9 mouse cellular contexts compared by ENCODE assay signal in genomic region chr15:99614753-99615152, GRCm38 (mm10). TPM values are rescaled to one million over a fixed set of nuclear protein-coding genes. Genes with fewer than 3 reads are reported as not detected.
DNase-seq lines count a peak whose midpoint lies in the region; ATAC-seq and TF ChIP-seq lines count a peak whose summit lies in the region.
"Had no signal": no experiment of that assay in that cellular context is flagged by ENCODE, and none has a peak within 500 bp of the region (broad histone marks: within the 10 kb centered on the region; RNA-seq: fewer than 3 reads in every experiment).

No protein-coding gene starts in this region.

- peaks cover 25% of the 10 kb centered on the region for H3K27me3 ChIP-seq in forebrain, embryonic 12.5 days
- no peaks in the 10 kb centered on the region; the same call in 1 of the 2 replicates for H3K27me3 ChIP-seq in forebrain, embryonic 11.5 days (ENCODE audit: control insufficient read depth, insufficient read depth, low read length)
- no peaks in the 10 kb centered on the region for H3K27me3 ChIP-seq in forebrain, postnatal 0 days (ENCODE audit: insufficient read depth, low read length)
- H3K27me3 ChIP-seq in limb, embryonic 10.5 days (ENCODE audit: low read depth, poor library complexity, severe bottlenecking), result peaks cover 24% of the 10 kb centered on the region
- H3K27me3 ChIP-seq in stomach, embryonic 16.5 days (ENCODE audit: control insufficient read depth, insufficient read depth, low read length), result no peaks in the 10 kb centered on the region

- WGBS in forebrain, embryonic 12.5 days, result 3% methylated on average over 12 of the region's 12 CpGs
- 6% methylated on average over 12 of the region's 12 CpGs for WGBS in forebrain, embryonic 11.5 days
- 5% methylated on average over 12 of the region's 12 CpGs for whole genome bisulfite sequencing in forebrain, postnatal 0 days
- WGBS in limb, embryonic 10.5 days, result 17% methylated on average over 12 of the region's 12 CpGs
- WGBS in stomach, embryonic 16.5 days, result 13% methylated on average over 12 of the region's 12 CpGs

- no peak overlapping the region for H3K4me3 ChIP-seq in forebrain, embryonic 12.5 days (replicated peaks)
- H3K4me3 ChIP-seq in forebrain, embryonic 11.5 days (ENCODE audit: low read depth, low read length), result no peak overlapping the region
- 0 out of 2 replicates have a peak overlapping the region, but pooled peaks have one; percentile 2 for H3K4me3 ChIP-seq in forebrain, postnatal 0 days (ENCODE audit: low read depth, low read length)
- H3K4me3 ChIP-seq in limb, embryonic 10.5 days, result no peak overlapping the region
- H3K4me3 ChIP-seq in stomach, embryonic 16.5 days (replicated peaks; ENCODE audit: low read length), result no peak overlapping the region
- H3K4me3 ChIP-seq: erythroblast, embryonic 14.5 days had no signal

- DNase-seq in forebrain, embryonic 11.5 days (ENCODE audit: low spot score), result no peak
- peak; percentile 33 for DNase-seq in 416B (ENCODE audit: low read depth)
- peak; percentile 55 for DNase-seq in forebrain, postnatal 0 days
- no peak for DNase-seq in limb, embryonic 10.5 days (ENCODE audit: low spot score)
- no peak for DNase-seq in frontal cortex, postnatal 25 days (ENCODE audit: low spot score in 2 of 2)
- no peak for DNase-seq in spleen, postnatal 36 days (ENCODE audit: low spot score in 2 of 2)

- peak overlapping the region; percentile 17; the same call in 1 of the 2 replicates for H3K4me2 ChIP-seq in forebrain, embryonic 12.5 days
- no peak overlapping the region for H3K4me2 ChIP-seq in forebrain, embryonic 11.5 days (ENCODE audit: low read depth, low read length, severe bottlenecking)
- peak overlapping the region; percentile 15 for H3K4me2 ChIP-seq in forebrain, postnatal 0 days (ENCODE audit: low read depth)
- H3K4me2 ChIP-seq in stomach, embryonic 16.5 days (ENCODE audit: low read depth, low read length), result peak overlapping the region; percentile 30

- TF ChIP-seq CTCF in forebrain, postnatal 0 days (IDR thresholded peaks at IDR 0.05; ENCODE audit: low read depth), result no peak

- H3K27ac ChIP-seq in forebrain, embryonic 12.5 days, result no peak overlapping the region
- H3K27ac ChIP-seq in forebrain, embryonic 11.5 days (ENCODE audit: low read depth, low read length), result no peak overlapping the region
- peak overlapping the region; percentile 57; the same call in 1 of the 2 replicates for H3K27ac ChIP-seq in forebrain, postnatal 0 days (ENCODE audit: low read depth, low read length)
- 0 out of 2 replicates have a peak overlapping the region, but pooled peaks have one; percentile 44 for H3K27ac ChIP-seq in limb, embryonic 10.5 days
- peak overlapping the region; percentile 70 for H3K27ac ChIP-seq in stomach, embryonic 16.5 days (ENCODE audit: low read length)

- H3K36me3 ChIP-seq in forebrain, embryonic 12.5 days (replicated peaks), result peaks cover 6% of the 10 kb centered on the region
- no peaks in the 10 kb centered on the region for H3K36me3 ChIP-seq in forebrain, embryonic 11.5 days (ENCODE audit: control insufficient read depth, insufficient read depth, low read length)
- H3K36me3 ChIP-seq in forebrain, postnatal 0 days (ENCODE audit: insufficient read depth), result no peaks in the 10 kb centered on the region
- peaks cover 8% of the 10 kb centered on the region for H3K36me3 ChIP-seq in limb, embryonic 10.5 days
- H3K36me3 ChIP-seq in stomach, embryonic 16.5 days (ENCODE audit: control insufficient read depth, insufficient read depth, low read length), result no peaks in the 10 kb centered on the region

- H3K4me1 ChIP-seq in forebrain, embryonic 12.5 days, result peaks cover 22% of the 10 kb centered on the region
- no peaks in the 10 kb centered on the region for H3K4me1 ChIP-seq in forebrain, embryonic 11.5 days (replicated peaks; ENCODE audit: control insufficient read depth, insufficient read depth, low read length)
- peaks cover 13% of the 10 kb centered on the region for H3K4me1 ChIP-seq in forebrain, postnatal 0 days (ENCODE audit: insufficient read depth)
- peaks cover 30% of the 10 kb centered on the region for H3K4me1 ChIP-seq in limb, embryonic 10.5 days
- peaks cover 16% of the 10 kb centered on the region for H3K4me1 ChIP-seq in stomach, embryonic 16.5 days (ENCODE audit: control insufficient read depth, insufficient read depth, low read length)

- ATAC-seq in forebrain, embryonic 12.5 days (ENCODE audit: low FRiP score), result no peak
- ATAC-seq in forebrain, embryonic 11.5 days (replicated peaks; ENCODE audit: low FRiP score), result no peak
- ATAC-seq in forebrain, postnatal 0 days, result peak; percentile 61
- peak; percentile 82 for ATAC-seq in stomach, embryonic 16.5 days (ENCODE audit: insufficient read depth, low FRiP score)

- H3K9me3 ChIP-seq in forebrain, embryonic 12.5 days, result no peaks in the 10 kb centered on the region
- no peaks in the 10 kb centered on the region for H3K9me3 ChIP-seq in forebrain, embryonic 11.5 days (ENCODE audit: control insufficient read depth, low read length)
- no peaks in the 10 kb centered on the region for H3K9me3 ChIP-seq in forebrain, postnatal 0 days (ENCODE audit: low read length)
- no peaks in the 10 kb centered on the region for H3K9me3 ChIP-seq in limb, embryonic 10.5 days (replicated peaks)
- no peaks in the 10 kb centered on the region for H3K9me3 ChIP-seq in stomach, embryonic 16.5 days (replicated peaks; ENCODE audit: control insufficient read depth, low read length)

- no peak overlapping the region for H3K9ac ChIP-seq in forebrain, embryonic 12.5 days
- no peak overlapping the region for H3K9ac ChIP-seq in forebrain, embryonic 11.5 days (ENCODE audit: low read length)
- no peak overlapping the region for H3K9ac ChIP-seq in forebrain, postnatal 0 days
- no peak overlapping the region for H3K9ac ChIP-seq in stomach, embryonic 16.5 days (ENCODE audit: low read length)

RNA-seq across cellular contexts. Expression of gene Aqp6, which starts 13.6 kb away (rescaled TPM):
- polyA plus RNA-seq in forebrain, embryonic 12.5 days (2016; fragmentation: Nextera tagmentation; extraction: Ambion mirVana), result not detected in 2 replicates
- not detected in 2 replicates for polyA plus RNA-seq in forebrain, embryonic 11.5 days (2014; fragmentation: Nextera tagmentation; extraction: Ambion mirVana)
- not detected in 2 replicates for total RNA-seq in forebrain, postnatal 0 days (2014; rRNA removed)
- 0.06 TPM in 1 of 2 replicates, not detected in the other for polyA plus RNA-seq in forebrain, postnatal 0 days (2015; fragmentation: Nextera tagmentation; extraction: Ambion mirVana)
- polyA plus RNA-seq in limb, embryonic 10.5 days (2016; fragmentation: Nextera tagmentation; extraction: Ambion mirVana), result not detected in 2 replicates
- polyA plus RNA-seq in stomach, embryonic 16.5 days (2015; fragmentation: Nextera tagmentation; extraction: Ambion mirVana), result not detected in 2 replicates
- polyA plus RNA-seq: erythroblast, embryonic 14.5 days had no signal

RNA-seq across cellular contexts. Expression of gene Aqp5, which starts 24.2 kb away (rescaled TPM):
- 0.22 and 0.69 TPM in 2 replicates for polyA plus RNA-seq in forebrain, embryonic 12.5 days (2016; fragmentation: Nextera tagmentation; extraction: Ambion mirVana)
- polyA plus RNA-seq in forebrain, embryonic 11.5 days (2014; fragmentation: Nextera tagmentation; extraction: Ambion mirVana), result 0.17 TPM in 1 of 2 replicates, not detected in the other
- 0.46 and 0.76 TPM in 2 replicates for total RNA-seq in forebrain, postnatal 0 days (2014; rRNA removed)
- 0.59 and 0.64 TPM in 2 replicates for polyA plus RNA-seq in forebrain, postnatal 0 days (2015; fragmentation: Nextera tagmentation; extraction: Ambion mirVana)
- not detected in 2 replicates for polyA plus RNA-seq in limb, embryonic 10.5 days (2016; fragmentation: Nextera tagmentation; extraction: Ambion mirVana)
- polyA plus RNA-seq in stomach, embryonic 16.5 days (2015; fragmentation: Nextera tagmentation; extraction: Ambion mirVana), result 0.19 TPM in 1 of 2 replicates, not detected in the other
- polyA plus RNA-seq: erythroblast, embryonic 14.5 days had no signal

RNA-seq across cellular contexts. Expression of gene Aqp2, which starts 35.9 kb away (rescaled TPM):
- polyA plus RNA-seq in forebrain, embryonic 12.5 days (2016; fragmentation: Nextera tagmentation; extraction: Ambion mirVana), result not detected in 2 replicates
- polyA plus RNA-seq in forebrain, embryonic 11.5 days (2014; fragmentation: Nextera tagmentation; extraction: Ambion mirVana), result not detected in 2 replicates
- total RNA-seq in forebrain, postnatal 0 days (2014; rRNA removed), result not detected in 2 replicates
- not detected in 2 replicates for polyA plus RNA-seq in forebrain, postnatal 0 days (2015; fragmentation: Nextera tagmentation; extraction: Ambion mirVana)
- polyA plus RNA-seq in limb, embryonic 10.5 days (2016; fragmentation: Nextera tagmentation; extraction: Ambion mirVana), result not detected in 2 replicates
- polyA plus RNA-seq in stomach, embryonic 16.5 days (2015; fragmentation: Nextera tagmentation; extraction: Ambion mirVana), result not detected in 2 replicates
- polyA plus RNA-seq: erythroblast, embryonic 14.5 days had no signal

RNA-seq across cellular contexts. Expression of gene Racgap1, which starts 36.7 kb away (rescaled TPM):
- polyA plus RNA-seq in forebrain, embryonic 12.5 days (2016; fragmentation: Nextera tagmentation; extraction: Ambion mirVana), result 230 and 251 TPM in 2 replicates
- polyA plus RNA-seq in forebrain, embryonic 11.5 days (2014; fragmentation: Nextera tagmentation; extraction: Ambion mirVana), result 201 and 217 TPM in 2 replicates
- 27.5 and 39.7 TPM in 2 replicates for total RNA-seq in forebrain, postnatal 0 days (2014; rRNA removed)
- polyA plus RNA-seq in forebrain, postnatal 0 days (2015; fragmentation: Nextera tagmentation; extraction: Ambion mirVana), result 31.7 and 34.2 TPM in 2 replicates
- 128 and 138 TPM in 2 replicates for polyA plus RNA-seq in limb, embryonic 10.5 days (2016; fragmentation: Nextera tagmentation; extraction: Ambion mirVana)
- polyA plus RNA-seq in stomach, embryonic 16.5 days (2015; fragmentation: Nextera tagmentation; extraction: Ambion mirVana), result 112 and 116 TPM in 2 replicates

RNA-seq across cellular contexts. Expression of gene Asic1, which starts 55.4 kb away (rescaled TPM):
- polyA plus RNA-seq in forebrain, embryonic 12.5 days (2016; fragmentation: Nextera tagmentation; extraction: Ambion mirVana), result 14.7 and 18.2 TPM in 2 replicates
- polyA plus RNA-seq in forebrain, embryonic 11.5 days (2014; fragmentation: Nextera tagmentation; extraction: Ambion mirVana), result 3.9 and 5.3 TPM in 2 replicates
- 81.9 and 99.1 TPM in 2 replicates for total RNA-seq in forebrain, postnatal 0 days (2014; rRNA removed)
- 24.7 and 28.1 TPM in 2 replicates for polyA plus RNA-seq in forebrain, postnatal 0 days (2015; fragmentation: Nextera tagmentation; extraction: Ambion mirVana)
- polyA plus RNA-seq in limb, embryonic 10.5 days (2016; fragmentation: Nextera tagmentation; extraction: Ambion mirVana), result 1.1 TPM in 2 replicates
- 0.89 and 0.92 TPM in 2 replicates for polyA plus RNA-seq in stomach, embryonic 16.5 days (2015; fragmentation: Nextera tagmentation; extraction: Ambion mirVana)
- polyA plus RNA-seq: erythroblast, embryonic 14.5 days had no signal

Comparison
In these comparisons a context has a peak if more than half of its experiments do, and no peak if none do; other contexts are left out.
1. ATAC-seq: peak in forebrain, postnatal 0 days (single experiment) and stomach, embryonic 16.5 days (single experiment); none in forebrain, embryonic 12.5 days (single experiment) and forebrain, embryonic 11.5 days (single experiment).
2. H3K27ac ChIP-seq: peak in forebrain, postnatal 0 days (single experiment), limb, embryonic 10.5 days (single experiment) and stomach, embryonic 16.5 days (single experiment); none in forebrain, embryonic 12.5 days (single experiment) and forebrain, embryonic 11.5 days (single experiment).
3. DNase-seq: peak in 416B (single experiment) and forebrain, postnatal 0 days (single experiment); none in forebrain, embryonic 11.5 days (single experiment), limb, embryonic 10.5 days (single experiment), frontal cortex, postnatal 25 days (0 of 2) and spleen, postnatal 36 days (0 of 2).